Mouse (Mus musculus) MEL (cell line): ENCODE data around the gene Me1. TPM values are rescaled to one million over a fixed set of nuclear protein-coding genes. Genes with fewer than 3 reads are reported as not detected.

ENCODE experiments used
- DNase-seq: peaks from one replicate; pipeline ENCODE4 v3.0.0; 2011; ENCODE audit warnings: low read depth, low spot score
- H3K27ac ChIP-seq: 2 replicates; pipeline ENCODE4 v1.5.1; 2012; ENCODE audit warnings: low read depth, mild to moderate bottlenecking, control low read depth, low read length, moderate library complexity; ENCODE audit not compliant: control insufficient read depth
- H3K27me3 ChIP-seq, 2 experiments: fragments of 150-350 bp in 1 of 2; sonication (generic) in 1 of 2; 2 replicates each; pipeline ENCODE4 v1.6.1; 2012; ENCODE audit warnings: low read length in 2 of 2, mild to moderate bottlenecking in 2 of 2, improper control_type of control experiment in 1 of 2, moderate library complexity in 1 of 2; ENCODE audit not compliant: insufficient read depth in 2 of 2, control insufficient read depth in 1 of 2
- H3K36me3 ChIP-seq, 2 experiments: 2 replicates each; pipeline ENCODE4 v1.6.1; 2012 to 2014; ENCODE audit warnings: low read length in 2 of 2, improper control_type of control experiment in 1 of 2, inconsistent platforms in 1 of 2, mild to moderate bottlenecking in 1 of 2; ENCODE audit not compliant: insufficient read depth in 2 of 2, control insufficient read depth in 1 of 2
- H3K4me1 ChIP-seq, 2 experiments: fragments of 150-350 bp in 1 of 2; sonication (generic) in 1 of 2; 2 replicates each; pipeline ENCODE4 v1.6.1; 2012; ENCODE audit warnings: low read length in 2 of 2, improper control_type of control experiment in 1 of 2, mild to moderate bottlenecking in 1 of 2; ENCODE audit not compliant: insufficient read depth in 2 of 2, control insufficient read depth in 1 of 2
- H3K4me3 ChIP-seq, 2 experiments: fragments of 150-350 bp in 1 of 2; sonication (generic) in 1 of 2; 2 replicates each; pipeline ENCODE4 v1.5.1; 2012; ENCODE audit warnings: low read depth in 2 of 2, low read length in 2 of 2, mild to moderate bottlenecking in 2 of 2, moderate library complexity in 2 of 2, control low read depth in 1 of 2, improper control_type of control experiment in 1 of 2; ENCODE audit not compliant: control insufficient read depth in 1 of 2, insufficient read depth in 1 of 2
- H3K79me2 ChIP-seq: 2 replicates; pipeline ENCODE4 v1.6.1; 2012; ENCODE audit warnings: mild to moderate bottlenecking, low read length, moderate library complexity; ENCODE audit not compliant: control insufficient read depth, poor library complexity, insufficient read depth
- H3K9ac ChIP-seq: 2 replicates; pipeline ENCODE4 v1.6.1; 2012; ENCODE audit warnings: low read depth, mild to moderate bottlenecking, control low read depth, low read length, moderate library complexity; ENCODE audit not compliant: control insufficient read depth, poor library complexity, severe bottlenecking
- H3K9me3 ChIP-seq: fragments of 150-350 bp; sonication (generic); replicated peaks from 2 replicates; pipeline ENCODE4 v1.6.1; 2012; ENCODE audit warnings: mild to moderate bottlenecking, low read length, improper control_type of control experiment, moderate library complexity; ENCODE audit not compliant: insufficient read depth
- BHLHE40 ChIP-seq: IDR thresholded peaks from 2 replicates; pipeline ENCODE4 v1.6.1; 2012; ENCODE audit warnings: low read depth, mild to moderate bottlenecking, inconsistent platforms, low read length, improper control_type of control experiment, borderline replicate concordance
- E2F4 ChIP-seq: IDR thresholded peaks from 2 replicates; pipeline ENCODE4 v1.6.1; 2011; ENCODE audit warnings: low read depth, low read length, improper control_type of control experiment, borderline replicate concordance
- ELF1 ChIP-seq: IDR thresholded peaks from 2 replicates; pipeline ENCODE4 v1.6.1; 2014; ENCODE audit warnings: low read depth, mild to moderate bottlenecking, inconsistent platforms, low read length, improper control_type of control experiment, moderate library complexity
- ETS1 ChIP-seq: IDR thresholded peaks from 2 replicates; pipeline ENCODE4 v1.6.1; 2012; ENCODE audit warnings: low read depth, mild to moderate bottlenecking, inconsistent platforms, low read length, improper control_type of control experiment, moderate library complexity
- GATA1 ChIP-seq: IDR thresholded peaks from 2 replicates; pipeline ENCODE4 v1.6.1; 2011; ENCODE audit warnings: low read depth, low read length, improper control_type of control experiment
- HCFC1 ChIP-seq: IDR thresholded peaks from 2 replicates; pipeline ENCODE4 v1.6.1; 2012; ENCODE audit warnings: low read depth, mild to moderate bottlenecking, inconsistent platforms, low read length, improper control_type of control experiment, moderate library complexity
- JUND ChIP-seq: IDR thresholded peaks from 2 replicates; pipeline ENCODE4 v1.6.1; 2011; ENCODE audit warnings: low read depth, mild to moderate bottlenecking, improper control_type of control experiment, low read length
- MAZ ChIP-seq: IDR thresholded peaks from 2 replicates; pipeline ENCODE4 v1.6.1; 2012; ENCODE audit warnings: low read depth, mild to moderate bottlenecking, inconsistent platforms, low read length, improper control_type of control experiment
- MEF2A ChIP-seq: IDR thresholded peaks from 2 replicates; pipeline ENCODE4 v1.6.1; 2014; ENCODE audit warnings: low read depth, mild to moderate bottlenecking, inconsistent platforms, low read length, improper control_type of control experiment; ENCODE audit not compliant: poor library complexity, insufficient replicate concordance, severe bottlenecking; ENCODE audit errors: extremely low read depth
- MYC ChIP-seq: IDR thresholded peaks from 2 replicates; pipeline ENCODE4 v1.6.1; 2011; ENCODE audit warnings: low read depth, mild to moderate bottlenecking, low read length, improper control_type of control experiment, moderate library complexity
- NELFE ChIP-seq: IDR thresholded peaks from 2 replicates; pipeline ENCODE4 v1.6.1; 2011; ENCODE audit warnings: low read depth, low read length, improper control_type of control experiment
- SIN3A ChIP-seq: IDR thresholded peaks from 2 replicates; pipeline ENCODE4 v1.6.1; 2012; ENCODE audit warnings: low read length, improper control_type of control experiment, inconsistent platforms
- TBP ChIP-seq: IDR thresholded peaks from 2 replicates; pipeline ENCODE4 v1.8.0; 2011; ENCODE audit warnings: low read depth, low read length, improper control_type of control experiment
- UBTF ChIP-seq: IDR thresholded peaks from 2 replicates; pipeline ENCODE4 v1.6.1; 2012; ENCODE audit warnings: low read depth, mild to moderate bottlenecking, inconsistent platforms, low read length, improper control_type of control experiment, moderate library complexity, borderline replicate concordance; ENCODE audit not compliant: insufficient read depth
- USF1 ChIP-seq: IDR thresholded peaks from 2 replicates; pipeline ENCODE4 v1.6.1; 2014; ENCODE audit warnings: low read depth, mild to moderate bottlenecking, inconsistent platforms, low read length, improper control_type of control experiment, moderate library complexity
- ZC3H11A ChIP-seq: IDR thresholded peaks from 2 replicates; pipeline ENCODE4 v1.6.1; 2012; ENCODE audit warnings: low read depth, mild to moderate bottlenecking, inconsistent platforms, low read length, improper control_type of control experiment
- ZKSCAN1 ChIP-seq: IDR thresholded peaks from 2 replicates; pipeline ENCODE4 v1.6.1; 2012; ENCODE audit warnings: low read depth, mild to moderate bottlenecking, inconsistent platforms, low read length, improper control_type of control experiment, moderate library complexity
- ZMIZ1 ChIP-seq: IDR thresholded peaks from 2 replicates; pipeline ENCODE4 v1.6.1; 2012; ENCODE audit warnings: low read depth, mild to moderate bottlenecking, inconsistent platforms, low read length, improper control_type of control experiment, moderate library complexity
- ZNF384 ChIP-seq: IDR thresholded peaks from 2 replicates; pipeline ENCODE4 v1.6.1; 2012; ENCODE audit warnings: low read depth, mild to moderate bottlenecking, inconsistent platforms, low read length, improper control_type of control experiment
- polyA plus RNA-seq, 2 experiments: library from polyadenylated mRNA; stranded (reverse) in 1 of 2; unstranded in 1 of 2; fragments of >175 nt in 1 of 2; fragments of >200 nt in 1 of 2; gene quantifications; 2 replicates each; pipeline versions ENCODE4 v1.2.1 to v1.2.4; 2012; ENCODE audit warnings: low replicate concordance in 2 of 2, low read depth in 1 of 2; ENCODE audit not compliant: insufficient read length in 2 of 2, insufficient read depth in 1 of 2, missing spikeins in 1 of 2
- total RNA-seq: library from RNA; depleted of rRNA; stranded (reverse); fragments of 300-350 nt; gene quantifications from 2 replicates; pipeline ENCODE4 v1.2.3, GENCODE M21; 2012

The Me1 gene
- total and polyA plus RNA-seq, 3 experiments = 7.1 to 123 (median 23.4) TPM

DNA sequence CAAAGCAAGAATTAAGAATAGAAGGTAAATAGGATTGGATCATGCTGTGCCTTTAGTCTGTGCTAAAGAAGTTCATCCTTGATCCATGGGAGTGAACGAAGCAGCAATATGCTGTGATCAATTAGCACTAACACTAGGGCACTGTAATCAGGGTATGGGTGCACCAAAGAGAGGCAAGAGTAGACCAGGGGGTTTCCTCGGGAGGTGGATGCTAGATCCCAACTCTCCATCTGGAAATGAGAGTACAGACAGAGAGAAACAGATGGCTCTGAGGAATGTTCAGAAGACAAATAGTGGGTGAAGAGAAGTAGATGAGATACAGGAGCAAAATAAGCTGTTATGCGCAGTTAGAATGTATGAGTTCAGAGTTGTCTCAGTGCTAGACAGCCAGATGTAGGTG lies 68.8 kb downstream of the Me1 start:
- Histone ChIP-seq H3K36me3 (peaks cover 0 to 5% of the 10 kb centered on the region in 2 experiments; a peak in 2 of 4 replicates), H3K4me1 (no peaks in the 10 kb centered on the region), H3K79me2 (no peaks in the 10 kb centered on the region)
- no peak for TF ChIP-seq GATA1
- TF ChIP-seq ZC3H11A = no peak
- no peak for TF ChIP-seq ZMIZ1
- TF ChIP-seq ZNF384 = no peak
- TF ChIP-seq E2F4 = no peak
- TF ChIP-seq MYC = no peak
- TF ChIP-seq ETS1 = no peak
- no peak for TF ChIP-seq MAZ
- TF ChIP-seq BHLHE40 = no peak
- TF ChIP-seq SIN3A = no peak
- TF ChIP-seq ZKSCAN1 = no peak
- TF ChIP-seq UBTF = no peak
- no peak for TF ChIP-seq ELF1
- no peak for TF ChIP-seq TBP
- TF ChIP-seq, all 39 proteins: peak for 0
- H3K27me3 ChIP-seq = no peaks in the 10 kb centered on the region
- H3K9me3 ChIP-seq = no peaks in the 10 kb centered on the region
- no peak for DNase-seq
- no peak overlapping the region for H3K27ac ChIP-seq
- no peak overlapping the region for H3K9ac ChIP-seq
- no peak overlapping the region for H3K4me3 ChIP-seq

DNA sequence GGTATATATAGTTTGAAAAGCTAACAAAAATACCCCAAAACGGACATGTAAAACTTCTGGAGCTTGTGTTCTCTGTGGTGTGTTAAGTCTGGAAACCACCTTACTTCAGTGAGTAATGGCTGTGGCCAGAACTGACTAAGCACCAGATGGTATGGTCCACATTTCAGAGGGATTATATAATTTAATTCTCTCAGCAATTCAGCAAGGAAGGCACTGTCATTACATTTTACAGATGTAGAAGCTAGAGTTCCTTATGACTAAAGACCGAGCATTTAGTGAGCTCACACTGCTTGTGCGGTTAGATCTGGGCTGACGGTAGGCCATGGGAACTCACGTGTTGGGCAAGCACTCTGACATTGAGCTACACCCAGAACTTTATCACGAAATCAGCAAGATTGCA lies 71.0 kb downstream of the Me1 start:
- H3K27me3 ChIP-seq = no peaks in the 10 kb centered on the region
- H3K4me3 ChIP-seq = no peak overlapping the region
- no peak overlapping the region for H3K27ac ChIP-seq
- H3K9ac ChIP-seq = no peak overlapping the region
- no peaks in the 10 kb centered on the region for H3K79me2 ChIP-seq
- H3K4me1 ChIP-seq = no peaks in the 10 kb centered on the region
- no peak for DNase-seq
- no peaks in the 10 kb centered on the region for H3K9me3 ChIP-seq
- TF ChIP-seq ELF1 = no peak
- TF ChIP-seq MYC = no peak
- no peak for TF ChIP-seq NELFE
- no peak for TF ChIP-seq USF1
- no peak for TF ChIP-seq ZKSCAN1
- no peak for TF ChIP-seq MEF2A
- no peak for TF ChIP-seq JUND
- TF ChIP-seq HCFC1 = no peak
- H3K36me3 ChIP-seq = peaks cover 0 to 5% of the 10 kb centered on the region in 2 experiments; a peak in 2 of 4 replicates
